Mouse (Mus musculus): ENCODE measurements at regions not wholly inside any gene's neighbourhood (a gene's known extent, or its start where the extent isn't known, plus 50 kb on each side); places are given as distances from the start of the nearest gene placed in this dataset.

DNA sequence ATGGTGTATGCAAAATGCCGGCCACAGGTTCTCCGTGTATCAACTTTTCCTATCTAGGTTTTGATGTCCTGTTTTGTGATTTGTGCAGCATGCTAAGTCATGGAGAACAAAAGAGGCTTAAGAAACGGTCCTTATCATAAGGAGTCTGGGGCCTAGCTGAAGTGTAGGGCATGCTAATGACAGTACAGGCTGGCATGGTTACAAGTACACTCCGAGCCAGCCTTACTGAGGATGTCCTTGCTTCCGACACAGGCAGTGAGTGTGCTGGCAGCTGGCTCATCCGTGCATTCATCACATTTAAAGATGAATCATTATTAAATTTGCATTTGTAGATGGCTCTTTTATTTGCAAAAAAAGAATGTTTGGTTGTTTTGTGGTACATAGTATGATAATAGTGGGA is 219.3 kb downstream of the Fzd1 start:
- Histone ChIP-seq H3K27ac (ENCODE audit: control insufficient read depth, insufficient read depth, low read depth, low read length) (no peak overlapping the region), H3K27me3 (ENCODE audit: control insufficient read depth, insufficient read depth, low read length) (no peaks in the 10 kb centered on the region), H3K36me3 (ENCODE audit: control insufficient read depth, insufficient read depth, low read length) (no peaks in the 10 kb centered on the region), H3K4me1 (ENCODE audit: control insufficient read depth, insufficient read depth, low read length) (no peaks in the 10 kb centered on the region), H3K4me3 (ENCODE audit: control insufficient read depth, low read depth, low read length) (no peak overlapping the region)
- TF ChIP-seq POLR2A (IDR thresholded peaks at IDR 0.05; ENCODE audit: control insufficient read depth, low read depth, low read length) (no peak), CTCF (IDR thresholded peaks at IDR 0.05; ENCODE audit: control insufficient read depth, insufficient read depth, insufficient replicate concordance, low read depth, low read length) (no peak)

DNA sequence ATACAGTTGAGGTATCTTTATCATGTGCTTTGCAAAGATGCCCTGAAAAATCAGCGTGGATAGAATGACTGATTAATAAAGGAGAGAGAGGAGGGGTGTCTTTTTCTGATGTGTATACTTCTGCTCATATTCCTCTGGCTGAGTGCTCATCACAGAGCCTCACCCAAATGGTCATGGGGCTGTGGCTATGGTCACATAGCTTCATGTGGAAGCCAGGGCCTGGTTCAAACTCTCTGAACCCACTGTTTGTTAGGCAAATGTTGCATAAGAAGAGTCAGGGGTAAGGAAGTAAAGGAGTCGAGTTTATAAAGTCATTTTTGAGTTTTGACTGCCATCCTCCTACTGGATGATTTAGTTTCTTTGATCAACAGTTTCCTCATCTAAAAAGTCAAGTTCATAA is 221.0 kb downstream of the Fzd1 start:
- Histone ChIP-seq H3K27me3 (ENCODE audit: control insufficient read depth, insufficient read depth, low read length) (no peaks in the 10 kb centered on the region), H3K36me3 (ENCODE audit: control insufficient read depth, insufficient read depth, low read length) (no peaks in the 10 kb centered on the region), H3K4me1 (ENCODE audit: control insufficient read depth, insufficient read depth, low read length) (no peaks in the 10 kb centered on the region), H3K4me3 (ENCODE audit: control insufficient read depth, low read depth, low read length) (no peak overlapping the region), H3K27ac (ENCODE audit: control insufficient read depth, insufficient read depth, low read depth, low read length) (no peak overlapping the region)
- TF ChIP-seq POLR2A (IDR thresholded peaks at IDR 0.05; ENCODE audit: control insufficient read depth, low read depth, low read length) (no peak), CTCF (IDR thresholded peaks at IDR 0.05; ENCODE audit: control insufficient read depth, insufficient read depth, insufficient replicate concordance, low read depth, low read length) (no peak)

- no peak for TF ChIP-seq POLR2A (IDR thresholded peaks at IDR 0.05; ENCODE audit: control insufficient read depth, low read depth, low read length)
- no peak for TF ChIP-seq CTCF (IDR thresholded peaks at IDR 0.05; ENCODE audit: control insufficient read depth, insufficient read depth, insufficient replicate concordance, low read depth, low read length)
- H3K27me3 ChIP-seq (ENCODE audit: control insufficient read depth, insufficient read depth, low read length): no peaks in the 10 kb centered on the region
- no peaks in the 10 kb centered on the region for H3K36me3 ChIP-seq (ENCODE audit: control insufficient read depth, insufficient read depth, low read length)
- no peak overlapping the region for H3K4me3 ChIP-seq (ENCODE audit: control insufficient read depth, low read depth, low read length)
- no peak overlapping the region for H3K27ac ChIP-seq (ENCODE audit: control insufficient read depth, insufficient read depth, low read depth, low read length)
- no peaks in the 10 kb centered on the region for H3K4me1 ChIP-seq (ENCODE audit: control insufficient read depth, insufficient read depth, low read length)
Measured at GRCm38 (mm10) chr5:4535951-4536350, 221.9 kb downstream of the Fzd1 start.

DNA sequence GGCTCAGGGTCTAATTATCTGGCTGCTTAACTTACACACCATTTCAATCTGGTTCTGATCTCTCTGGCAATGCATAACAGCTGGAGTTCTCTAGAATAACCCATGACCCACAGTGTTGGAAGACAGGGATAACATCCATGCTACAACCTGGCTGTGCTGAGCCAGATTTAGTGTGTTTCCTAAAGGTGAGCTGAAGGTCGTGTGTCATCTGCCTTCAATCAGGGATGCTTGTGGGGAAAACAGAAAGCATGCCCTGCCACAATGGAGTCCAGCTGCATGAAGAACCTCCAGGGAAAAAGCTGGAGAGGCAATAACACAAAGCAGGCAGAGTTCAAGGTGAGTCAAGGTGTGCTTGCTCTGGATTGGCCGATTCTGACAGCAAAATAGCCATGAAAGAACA is 223.3 kb downstream of the Fzd1 start:
- H3K27me3 ChIP-seq (ENCODE audit: control insufficient read depth, insufficient read depth, low read length): no peaks in the 10 kb centered on the region
- H3K4me1 ChIP-seq (ENCODE audit: control insufficient read depth, insufficient read depth, low read length): no peaks in the 10 kb centered on the region
- H3K36me3 ChIP-seq (ENCODE audit: control insufficient read depth, insufficient read depth, low read length): no peaks in the 10 kb centered on the region
- no peak overlapping the region for H3K27ac ChIP-seq (ENCODE audit: control insufficient read depth, insufficient read depth, low read depth, low read length)
- TF ChIP-seq CTCF (IDR thresholded peaks at IDR 0.05; ENCODE audit: control insufficient read depth, insufficient read depth, insufficient replicate concordance, low read depth, low read length): no peak
- TF ChIP-seq POLR2A (IDR thresholded peaks at IDR 0.05; ENCODE audit: control insufficient read depth, low read depth, low read length): no peak
- no peak overlapping the region for H3K4me3 ChIP-seq (ENCODE audit: control insufficient read depth, low read depth, low read length)

- H3K36me3 ChIP-seq (ENCODE audit: control insufficient read depth, insufficient read depth, low read length): no peaks in the 10 kb centered on the region
- H3K4me3 ChIP-seq (ENCODE audit: control insufficient read depth, low read depth, low read length): no peak overlapping the region
- no peak overlapping the region for H3K27ac ChIP-seq (ENCODE audit: control insufficient read depth, insufficient read depth, low read depth, low read length)
- no peaks in the 10 kb centered on the region for H3K4me1 ChIP-seq (ENCODE audit: control insufficient read depth, insufficient read depth, low read length)
- H3K27me3 ChIP-seq (ENCODE audit: control insufficient read depth, insufficient read depth, low read length): no peaks in the 10 kb centered on the region
- TF ChIP-seq CTCF (IDR thresholded peaks at IDR 0.05; ENCODE audit: control insufficient read depth, insufficient read depth, insufficient replicate concordance, low read depth, low read length): no peak
Measured at GRCm38 (mm10) chr5:4530236-4531067, 227.4 kb downstream of the Fzd1 start.

DNA sequence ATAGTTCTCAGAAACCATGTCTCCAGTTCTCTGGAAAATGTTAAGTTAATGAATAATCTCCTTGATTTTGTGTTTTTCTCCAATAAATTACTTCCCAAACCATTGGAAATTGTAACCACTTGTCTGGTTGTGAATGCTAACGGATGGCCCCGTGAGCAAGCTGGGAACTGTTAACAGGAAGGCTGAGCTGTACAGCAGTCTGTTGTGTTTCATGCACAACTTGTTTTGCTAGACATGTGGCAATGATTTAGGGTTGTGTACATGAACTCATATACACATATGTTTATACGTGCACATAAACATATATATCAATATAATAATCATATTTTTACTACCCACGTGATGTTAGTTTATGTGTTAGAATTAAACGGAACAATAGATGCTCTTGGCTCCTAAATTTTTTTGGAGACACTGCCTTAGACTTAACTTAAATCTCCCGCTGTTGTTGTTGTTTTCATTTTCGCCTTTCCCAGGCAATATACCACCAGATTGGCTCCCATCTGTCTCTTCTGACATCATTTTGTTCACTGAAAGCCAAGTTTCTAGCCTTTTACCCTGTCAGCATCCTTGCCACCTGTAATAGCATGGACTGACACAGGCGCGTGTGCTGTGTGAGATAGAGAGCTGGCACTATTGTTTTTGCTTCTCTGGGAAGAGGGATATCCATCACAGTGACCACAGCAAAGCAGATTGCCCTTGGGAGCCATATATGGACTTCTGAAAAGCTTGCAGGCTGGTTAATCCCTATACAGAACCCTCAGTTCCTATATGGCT is 231.6 kb downstream of the Fzd1 start:
- Histone ChIP-seq H3K36me3 (ENCODE audit: control insufficient read depth, insufficient read depth, low read length) (no peaks in the 10 kb centered on the region), H3K27ac (ENCODE audit: control insufficient read depth, insufficient read depth, low read depth, low read length) (no peak overlapping the region), H3K4me1 (ENCODE audit: control insufficient read depth, insufficient read depth, low read length) (no peaks in the 10 kb centered on the region), H3K27me3 (ENCODE audit: control insufficient read depth, insufficient read depth, low read length) (no peaks in the 10 kb centered on the region), H3K4me3 (ENCODE audit: control insufficient read depth, low read depth, low read length) (no peak overlapping the region)
- TF ChIP-seq CTCF (IDR thresholded peaks at IDR 0.05; ENCODE audit: control insufficient read depth, insufficient read depth, insufficient replicate concordance, low read depth, low read length) (no peak), POLR2A (IDR thresholded peaks at IDR 0.05; ENCODE audit: control insufficient read depth, low read depth, low read length) (no peak)

DNA sequence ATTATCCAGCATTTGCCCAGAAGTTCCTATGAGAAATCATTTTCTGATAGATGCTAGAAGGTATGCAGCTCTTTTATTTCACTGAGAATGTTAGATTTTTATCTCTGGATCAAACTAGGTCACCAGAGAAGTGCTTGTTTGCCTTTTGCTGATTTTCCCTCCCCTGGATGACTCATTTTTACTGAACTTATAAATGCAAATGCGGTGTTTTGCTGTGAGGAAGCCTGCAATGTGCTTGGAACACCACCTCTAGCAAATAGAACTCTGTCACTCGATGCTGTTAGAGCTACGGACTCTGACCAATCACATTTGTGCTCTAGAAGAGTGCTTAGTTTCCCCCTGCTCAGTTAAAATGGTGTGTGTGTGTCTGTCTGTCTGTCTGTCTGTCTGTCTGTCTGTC is 257.2 kb downstream of the Fzd1 start:
- Histone ChIP-seq H3K36me3 (ENCODE audit: control insufficient read depth, insufficient read depth, low read length) (no peaks in the 10 kb centered on the region), H3K4me3 (ENCODE audit: control insufficient read depth, low read depth, low read length) (no peak overlapping the region), H3K4me1 (ENCODE audit: control insufficient read depth, insufficient read depth, low read length) (peaks cover 3% of the 10 kb centered on the region), H3K27ac (ENCODE audit: control insufficient read depth, insufficient read depth, low read depth, low read length) (no peak overlapping the region), H3K27me3 (ENCODE audit: control insufficient read depth, insufficient read depth, low read length) (no peaks in the 10 kb centered on the region)
- TF ChIP-seq POLR2A (IDR thresholded peaks at IDR 0.05; ENCODE audit: control insufficient read depth, low read depth, low read length): no peak
- no peak for TF ChIP-seq CTCF (IDR thresholded peaks at IDR 0.05; ENCODE audit: control insufficient read depth, insufficient read depth, insufficient replicate concordance, low read depth, low read length)
